Mouse (Mus musculus): ENCODE results near the gene Slc22a6. TPM values are rescaled to one million over a fixed set of nuclear protein-coding genes. Genes with fewer than 3 reads are reported as not detected.
A peak's percentile ranks its signal among the peaks of the same experiment; 100 is the strongest.

The Slc22a6 gene
- polyA plus RNA-seq, 1 experiment from 2014 or later, result not detected

- Histone ChIP-seq H3K27ac (ENCODE audit: low read length) (no peak overlapping the region), H3K4me1 (ENCODE audit: control insufficient read depth, insufficient read depth, low read length) (peaks cover 15% of the 10 kb centered on the region; the same call in 1 of the 2 replicates), H3K4me2 (ENCODE audit: low read depth, low read length) (peak overlapping the region; percentile 7; the same call in 1 of the 2 replicates), H3K4me3 (ENCODE audit: low read length) (peak overlapping the region; percentile 14; the same call in 1 of the 2 replicates), H3K36me3 (ENCODE audit: control insufficient read depth, insufficient read depth, low read length) (no peaks in the 10 kb centered on the region), H3K9me3 (ENCODE audit: control insufficient read depth, low read length) (no peaks in the 10 kb centered on the region), H3K9ac (ENCODE audit: low read depth, low read length) (no peak overlapping the region), H3K27me3 (replicated peaks; ENCODE audit: control insufficient read depth, insufficient read depth, low read length) (no peaks in the 10 kb centered on the region)
- 0 out of 2 replicates have a peak, but pooled peaks have one; percentile 4 for ATAC-seq
- 36% methylated on average over 10 of the region's 10 CpGs for WGBS
These were observed 46.1 kb downstream of the Slc22a6 start for GRCm38 (mm10) chr19:8663911-8664421.

- WGBS, result 88% methylated on average over 3 of the region's 3 CpGs
- Histone ChIP-seq H3K4me1 (ENCODE audit: control insufficient read depth, insufficient read depth, low read length) (peaks cover 15% of the 10 kb centered on the region; the same call in 1 of the 2 replicates), H3K4me2 (ENCODE audit: low read depth, low read length) (no peak overlapping the region), H3K9ac (ENCODE audit: low read depth, low read length) (no peak overlapping the region), H3K9me3 (ENCODE audit: control insufficient read depth, low read length) (no peaks in the 10 kb centered on the region), H3K27ac (ENCODE audit: low read length) (no peak overlapping the region), H3K27me3 (replicated peaks; ENCODE audit: control insufficient read depth, insufficient read depth, low read length) (no peaks in the 10 kb centered on the region), H3K4me3 (ENCODE audit: low read length) (no peak overlapping the region), H3K36me3 (ENCODE audit: control insufficient read depth, insufficient read depth, low read length) (no peaks in the 10 kb centered on the region)
- no peak for ATAC-seq
These were observed 47.0 kb downstream of the Slc22a6 start for GRCm38 (mm10) chr19:8664859-8665258.

GRCm38 (mm10) chr19:8665746-8666145, 47.9 kb downstream of the Slc22a6 start:
- 60% methylated on average over 5 of the region's 5 CpGs for WGBS
- Histone ChIP-seq H3K4me2 (ENCODE audit: low read depth, low read length) (no peak overlapping the region), H3K27ac (ENCODE audit: low read length) (no peak overlapping the region), H3K4me3 (ENCODE audit: low read length) (no peak overlapping the region), H3K36me3 (ENCODE audit: control insufficient read depth, insufficient read depth, low read length) (no peaks in the 10 kb centered on the region), H3K9me3 (ENCODE audit: control insufficient read depth, low read length) (no peaks in the 10 kb centered on the region), H3K4me1 (ENCODE audit: control insufficient read depth, insufficient read depth, low read length) (peaks cover 15% of the 10 kb centered on the region; the same call in 1 of the 2 replicates), H3K9ac (ENCODE audit: low read depth, low read length) (no peak overlapping the region), H3K27me3 (replicated peaks; ENCODE audit: control insufficient read depth, insufficient read depth, low read length) (no peaks in the 10 kb centered on the region)
- no peak for ATAC-seq

GRCm38 (mm10) chr19:8672859-8673258, 55.0 kb downstream of the Slc22a6 start:
- Histone ChIP-seq H3K9ac (ENCODE audit: low read depth, low read length) (no peak overlapping the region), H3K9me3 (ENCODE audit: control insufficient read depth, low read length) (no peaks in the 10 kb centered on the region), H3K4me1 (ENCODE audit: control insufficient read depth, insufficient read depth, low read length) (no peaks in the 10 kb centered on the region), H3K4me3 (ENCODE audit: low read length) (no peak overlapping the region), H3K27me3 (replicated peaks; ENCODE audit: control insufficient read depth, insufficient read depth, low read length) (no peaks in the 10 kb centered on the region), H3K27ac (ENCODE audit: low read length) (no peak overlapping the region), H3K4me2 (ENCODE audit: low read depth, low read length) (no peak overlapping the region), H3K36me3 (ENCODE audit: control insufficient read depth, insufficient read depth, low read length) (no peaks in the 10 kb centered on the region)
- 81% methylated on average over 3 of the region's 3 CpGs for WGBS
- ATAC-seq, result no peak

GRCm38 (mm10) chr19:8673336-8674063, 55.7 kb downstream of the Slc22a6 start:
- no peak overlapping the region for H3K9ac ChIP-seq (ENCODE audit: low read depth, low read length)
- WGBS, result 59% methylated on average over 9 of the region's 9 CpGs
- H3K36me3 ChIP-seq (ENCODE audit: control insufficient read depth, insufficient read depth, low read length), result no peaks in the 10 kb centered on the region
- no peaks in the 10 kb centered on the region for H3K27me3 ChIP-seq (replicated peaks; ENCODE audit: control insufficient read depth, insufficient read depth, low read length)
- no peak overlapping the region for H3K4me2 ChIP-seq (ENCODE audit: low read depth, low read length)
- H3K4me1 ChIP-seq (ENCODE audit: control insufficient read depth, insufficient read depth, low read length), result 0 out of 2 replicates have a peak, but pooled peaks cover under 1% of the 10 kb centered on the region
- no peaks in the 10 kb centered on the region for H3K9me3 ChIP-seq (ENCODE audit: control insufficient read depth, low read length)
- no peak for ATAC-seq
- no peak overlapping the region for H3K4me3 ChIP-seq (ENCODE audit: low read length)
- no peak overlapping the region for H3K27ac ChIP-seq (ENCODE audit: low read length)

Other genes starting within 250 kb of the Slc22a6 start
- gene Slc22a30, start 212.9 kb upstream of the Slc22a6 start, polyA plus RNA-seq (2015; fragmentation: Nextera tagmentation; extraction: Ambion mirVana), result not detected in 2 replicates
- gene Slc22a8, start 26.8 kb upstream of the Slc22a6 start, polyA plus RNA-seq (2015; fragmentation: Nextera tagmentation; extraction: Ambion mirVana), result 0.04 and 0.05 TPM in 2 replicates
- 1.2 TPM in 2 replicates for gene Chrm1, start 45.8 kb downstream of the Slc22a6 start, polyA plus RNA-seq (2015; fragmentation: Nextera tagmentation; extraction: Ambion mirVana)
- 211 and 225 TPM in 2 replicates for gene Slc3a2, start 105.3 kb downstream of the Slc22a6 start, polyA plus RNA-seq (2015; fragmentation: Nextera tagmentation; extraction: Ambion mirVana)
- 78.1 and 88.7 TPM in 2 replicates for gene Wdr74, start 117.8 kb downstream of the Slc22a6 start, polyA plus RNA-seq (2015; fragmentation: Nextera tagmentation; extraction: Ambion mirVana)
- gene 1700092M07Rik, start 122.7 kb downstream of the Slc22a6 start, polyA plus RNA-seq (2015; fragmentation: Nextera tagmentation; extraction: Ambion mirVana), result 0.91 and 1.6 TPM in 2 replicates
- 120 and 124 TPM in 2 replicates for gene Stx5a, start 123.4 kb downstream of the Slc22a6 start, polyA plus RNA-seq (2015; fragmentation: Nextera tagmentation; extraction: Ambion mirVana)
- 133 and 137 TPM in 2 replicates for gene Nxf1, start 139.0 kb downstream of the Slc22a6 start, polyA plus RNA-seq (2015; fragmentation: Nextera tagmentation; extraction: Ambion mirVana)
- gene Tmem223, start 153.0 kb downstream of the Slc22a6 start, polyA plus RNA-seq (2015; fragmentation: Nextera tagmentation; extraction: Ambion mirVana), result 161 and 164 TPM in 2 replicates
- gene Tmem179b, start 156.4 kb downstream of the Slc22a6 start, polyA plus RNA-seq (2015; fragmentation: Nextera tagmentation; extraction: Ambion mirVana), result 110 and 120 TPM in 2 replicates
- 24.0 and 25.0 TPM in 2 replicates for gene Taf6l, start 168.4 kb downstream of the Slc22a6 start, polyA plus RNA-seq (2015; fragmentation: Nextera tagmentation; extraction: Ambion mirVana)
- gene Polr2g, start 180.5 kb downstream of the Slc22a6 start, polyA plus RNA-seq (2015; fragmentation: Nextera tagmentation; extraction: Ambion mirVana), result 130 and 138 TPM in 2 replicates
- gene Zbtb3, start 184.5 kb downstream of the Slc22a6 start, polyA plus RNA-seq (2015; fragmentation: Nextera tagmentation; extraction: Ambion mirVana), result 3.6 and 4.1 TPM in 2 replicates
- 36.0 and 44.0 TPM in 2 replicates for gene Ttc9c, start 201.3 kb downstream of the Slc22a6 start, polyA plus RNA-seq (2015; fragmentation: Nextera tagmentation; extraction: Ambion mirVana)
- gene Hnrnpul2, start 202.0 kb downstream of the Slc22a6 start, polyA plus RNA-seq (2015; fragmentation: Nextera tagmentation; extraction: Ambion mirVana), result 3.7 and 4.3 TPM in 2 replicates
- not detected in 2 replicates for gene AC129217.1, start 211.7 kb downstream of the Slc22a6 start, polyA plus RNA-seq (2015; fragmentation: Nextera tagmentation; extraction: Ambion mirVana)
- 48.5 and 49.7 TPM in 2 replicates for gene Bscl2, start 219.4 kb downstream of the Slc22a6 start, polyA plus RNA-seq (2015; fragmentation: Nextera tagmentation; extraction: Ambion mirVana)
- gene Gng3, start 221.2 kb downstream of the Slc22a6 start, polyA plus RNA-seq (2015; fragmentation: Nextera tagmentation; extraction: Ambion mirVana), result 13.3 and 14.3 TPM in 2 replicates
- 1.6 and 1.7 TPM in 2 replicates for gene Lrrn4cl, start 232.7 kb downstream of the Slc22a6 start, polyA plus RNA-seq (2015; fragmentation: Nextera tagmentation; extraction: Ambion mirVana)

Measured in intestine, embryonic 16.5 days (tissue).